Mouse (Mus musculus) liver, adult 2 months (tissue): ENCODE data around the gene Stfa3. TPM values are rescaled to one million over a fixed set of nuclear protein-coding genes. Genes with fewer than 3 reads are reported as not detected.
"Not testable (repeated sequence)": the region's sequence is repeated elsewhere in the genome, so short reads cannot be mapped to it uniquely, and the experiment has no call there.

Source experiments
- DNase-seq: peaks from one replicate; pipeline ENCODE4 v3.0.0-alpha.2; 2011; ENCODE audit warnings: low read depth, low spot score; ENCODE audit errors: extremely low read depth
- H3K27ac ChIP-seq: fragments of 200-500 bp; replicated peaks from 2 replicates; pipeline ENCODE4 v1.5.1; 2012; ENCODE audit warnings: low read depth, mild to moderate bottlenecking, control low read depth, inconsistent platforms, low read length; ENCODE audit not compliant: insufficient read depth
- H3K27me3 ChIP-seq: fragments of 200-500 bp; 2 replicates; pipeline ENCODE4 v1.6.1; 2012; ENCODE audit warnings: mild to moderate bottlenecking, moderate library complexity, low read length, inconsistent platforms; ENCODE audit not compliant: control insufficient read depth, insufficient read depth
- H3K36me3 ChIP-seq: fragments of 200-500 bp; 2 replicates; pipeline ENCODE4 v1.6.1; 2012; ENCODE audit warnings: low read length, inconsistent platforms; ENCODE audit not compliant: control insufficient read depth, insufficient read depth
- H3K4me1 ChIP-seq: fragments of 200-500 bp; 2 replicates; pipeline ENCODE4 v1.6.1; 2011; ENCODE audit warnings: low read length; ENCODE audit not compliant: control insufficient read depth, insufficient read depth
- H3K4me3 ChIP-seq: fragments of 200-500 bp; 2 replicates; pipeline ENCODE4 v1.5.1; 2011; ENCODE audit warnings: low read depth, mild to moderate bottlenecking, control low read depth, low read length, moderate library complexity; ENCODE audit not compliant: insufficient read depth
- H3K79me2 ChIP-seq: fragments of 200-500 bp; 2 replicates; pipeline ENCODE4 v1.6.1; 2012; ENCODE audit warnings: inconsistent platforms, mild to moderate bottlenecking, low read length, moderate library complexity; ENCODE audit not compliant: control insufficient read depth, insufficient read depth
- H3K9ac ChIP-seq: fragments of 200-500 bp; 2 replicates; pipeline ENCODE4 v1.6.1; 2012; ENCODE audit warnings: low read depth, mild to moderate bottlenecking, control low read depth, inconsistent platforms, low read length
- CTCF ChIP-seq: fragments of 200-500 bp; IDR thresholded peaks from 2 replicates; pipeline ENCODE4 v1.5.1; 2011; ENCODE audit warnings: low read depth, low read length, control low read depth
- POLR2A ChIP-seq: fragments of 200-500 bp; IDR thresholded peaks from 2 replicates; pipeline ENCODE4 v1.6.1; 2011; ENCODE audit warnings: low read length, control low read depth; ENCODE audit not compliant: insufficient read depth; ENCODE audit errors: extremely low read depth
- WGBS: fragments of 180-500 bp; shearing (Covaris S2); methylation state at CpG from one replicate; pipeline ENCODE4 v1.1.7; 2018; 5-methylcytosine and 5-hydroxymethylcytosine counted together
- polyA plus RNA-seq: library from polyadenylated mRNA; depleted of rRNA; stranded (reverse); fragments of >200 nt; gene quantifications from 2 replicates; pipeline ENCODE4 v1.2.3, GENCODE M21; 2012; rRNA removed
- total RNA-seq: library from RNA; depleted of rRNA; stranded (reverse); fragments of >200 nt; gene quantifications from 2 replicates; pipeline ENCODE4 v1.2.3, GENCODE M21; 2014; rRNA removed

The Stfa3 gene
- total and polyA plus RNA-seq, 2 experiments = not detected

GRCm38 (mm10) chr16:36467936-36468335 lies 12.7 kb upstream of the Stfa3 start:
- Histone ChIP-seq H3K9ac (no peak overlapping the region), H3K4me3 (no peak overlapping the region), H3K27me3 (no peaks in the 10 kb centered on the region), H3K27ac (no peak overlapping the region), H3K36me3 (no peaks in the 10 kb centered on the region), H3K4me1 (no peaks in the 10 kb centered on the region), H3K79me2 (no peaks in the 10 kb centered on the region)
- no peak for DNase-seq
- 69% methylated on average over 2 of the region's 2 CpGs for WGBS
- TF ChIP-seq CTCF = no peak
- no peak for TF ChIP-seq POLR2A

DNA sequence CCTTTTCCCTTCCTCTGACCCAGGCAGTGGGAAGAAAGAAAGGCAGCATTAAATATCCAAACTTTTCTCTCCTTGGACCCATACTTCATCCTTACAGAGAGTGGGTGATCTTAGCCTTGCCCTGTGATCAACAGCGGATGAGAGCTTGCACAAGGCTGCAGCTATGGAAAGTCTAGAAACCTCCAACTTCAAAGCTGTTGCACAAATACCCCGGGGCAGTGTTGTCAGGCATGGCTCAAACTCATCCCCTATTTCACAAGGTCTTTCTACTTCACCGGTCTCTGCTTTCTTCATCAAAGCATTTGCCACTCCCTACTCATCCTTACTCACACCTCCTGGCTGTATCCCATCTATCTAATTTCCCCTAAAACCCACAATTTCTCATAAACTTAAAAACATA lies 10.2 kb upstream of the Stfa3 start:
- no peak overlapping the region for H3K9ac ChIP-seq
- no peaks in the 10 kb centered on the region for H3K36me3 ChIP-seq
- H3K27ac ChIP-seq = no peak overlapping the region
- no peak for DNase-seq
- no peak for TF ChIP-seq POLR2A
- H3K27me3 ChIP-seq = no peaks in the 10 kb centered on the region
- H3K4me1 ChIP-seq = no peaks in the 10 kb centered on the region
- H3K4me3 ChIP-seq = no peak overlapping the region
- 85% methylated on average over 3 of the region's 3 CpGs for WGBS
- no peaks in the 10 kb centered on the region for H3K79me2 ChIP-seq

GRCm38 (mm10) chr16:36464076-36464475 lies 8.9 kb upstream of the Stfa3 start:
- no peaks in the 10 kb centered on the region for H3K79me2 ChIP-seq
- WGBS = 80% methylated on average over 4 of the region's 4 CpGs
- no peak overlapping the region for H3K4me3 ChIP-seq
- TF ChIP-seq POLR2A = no peak
- TF ChIP-seq CTCF = no peak
- no peak overlapping the region for H3K27ac ChIP-seq
- no peaks in the 10 kb centered on the region for H3K4me1 ChIP-seq
- H3K36me3 ChIP-seq = no peaks in the 10 kb centered on the region
- no peak overlapping the region for H3K9ac ChIP-seq
- DNase-seq = no peak
- H3K27me3 ChIP-seq = no peaks in the 10 kb centered on the region

DNA sequence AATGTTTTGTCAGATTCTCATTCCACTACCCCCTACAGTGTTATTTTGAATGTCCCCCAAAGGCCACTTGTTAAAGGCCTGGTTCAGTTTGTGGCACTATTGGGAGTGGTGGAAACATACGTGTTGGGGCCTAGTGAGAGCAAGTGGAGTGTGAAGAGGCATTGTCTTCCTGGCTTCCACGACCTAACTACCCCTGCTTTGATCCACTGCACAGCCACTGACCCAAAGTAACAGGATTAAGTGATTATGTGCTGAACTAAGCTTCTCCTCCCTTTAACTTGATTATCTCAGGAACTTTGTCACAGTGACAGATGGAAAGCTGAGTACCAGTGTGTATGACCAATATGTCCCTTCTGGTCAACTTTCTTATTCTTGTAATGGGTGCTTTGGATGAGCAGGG lies 5.2 kb upstream of the Stfa3 start:
- TF ChIP-seq CTCF (no peak), POLR2A (no peak)
- Histone ChIP-seq H3K36me3 (no peaks in the 10 kb centered on the region), H3K4me1 (no peaks in the 10 kb centered on the region), H3K27me3 (no peaks in the 10 kb centered on the region), H3K9ac (no peak overlapping the region), H3K27ac (no peak overlapping the region), H3K4me3 (no peak overlapping the region), H3K79me2 (no peaks in the 10 kb centered on the region)
- DNase-seq = no peak
- 59% methylated on average over 2 of the region's 2 CpGs for WGBS

DNA sequence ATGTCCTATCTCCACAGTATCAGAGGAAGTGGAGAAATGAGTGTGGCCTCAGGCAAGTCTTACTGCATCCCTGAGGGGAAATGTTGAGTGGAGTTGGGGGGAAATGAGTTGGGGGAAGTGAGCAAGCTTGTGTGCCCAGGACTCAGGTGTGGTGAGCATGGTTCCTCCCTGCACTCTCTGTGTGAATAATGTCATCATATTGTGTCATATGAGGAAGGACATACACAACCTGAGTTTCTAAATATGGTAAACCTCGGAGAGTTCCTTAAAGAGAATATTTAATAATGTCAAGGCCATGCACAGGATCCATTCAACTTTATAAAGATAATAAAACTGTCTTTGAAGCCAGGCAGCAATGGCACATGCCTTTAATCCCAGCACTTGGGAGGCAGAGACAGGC lies 34.2 kb downstream of the Stfa3 start:
- H3K79me2 ChIP-seq, H3K27me3 ChIP-seq, H3K27ac ChIP-seq, H3K9ac ChIP-seq, H3K4me3 ChIP-seq, H3K4me1 ChIP-seq, H3K36me3 ChIP-seq, DNase-seq: not testable (repeated sequence)
- WGBS = 90% methylated on average over 1 of the region's 1 CpGs

- H3K4me3 ChIP-seq = no peak within 1 kb of the TSS
- TF ChIP-seq POLR2A (no peak), CTCF (no peak)
- H3K27me3 ChIP-seq = no peaks in the 10 kb centered on the region
- H3K36me3 ChIP-seq = no peaks in the 10 kb centered on the region
- no peaks in the 10 kb centered on the region for H3K4me1 ChIP-seq
- no peaks in the 10 kb centered on the region for H3K79me2 ChIP-seq
- no peak within 1 kb of the TSS for H3K9ac ChIP-seq
- no peak for DNase-seq
- H3K27ac ChIP-seq = no peak within 1 kb of the TSS
These were observed 46.8 kb downstream of the Stfa3 start, which contains the start of gene Stfa2 for GRCm38 (mm10) chr16:36408357-36408756. TSS of gene Stfa2 (minus strand) at chr16:36408457.

Other genes starting within 250 kb of the Stfa3 start
- gene Gm5416, start 245.0 kb downstream of the Stfa3 start, total RNA-seq = not detected in 2 replicates
- not detected in 2 replicates for gene Gm5416, start 245.0 kb downstream of the Stfa3 start, polyA plus RNA-seq
- not detected in 2 replicates for gene 2010005H15Rik, start 233.9 kb downstream of the Stfa3 start, total RNA-seq
- gene 2010005H15Rik, start 233.9 kb downstream of the Stfa3 start, polyA plus RNA-seq = not detected in 2 replicates
- gene Stfa1, start 178.4 kb downstream of the Stfa3 start, total RNA-seq = not detected in 2 replicates
- not detected in 2 replicates for gene Stfa1, start 178.4 kb downstream of the Stfa3 start, polyA plus RNA-seq
- gene BC117090, start 121.1 kb downstream of the Stfa3 start, total RNA-seq = not detected in 2 replicates
- not detected in 2 replicates for gene BC117090, start 121.1 kb downstream of the Stfa3 start, polyA plus RNA-seq
- gene BC100530, start 87.6 kb downstream of the Stfa3 start, total RNA-seq = not detected in 2 replicates
- gene BC100530, start 87.6 kb downstream of the Stfa3 start, polyA plus RNA-seq = not detected in 2 replicates
- not detected in 2 replicates for gene Stfa2, start 46.9 kb downstream of the Stfa3 start, total RNA-seq
- not detected in 2 replicates for gene Stfa2, start 46.9 kb downstream of the Stfa3 start, polyA plus RNA-seq
- gene Casr, start 106.7 kb upstream of the Stfa3 start, total RNA-seq = not detected in 2 replicates
- not detected in 2 replicates for gene Casr, start 106.7 kb upstream of the Stfa3 start, polyA plus RNA-seq
- 5.2 and 5.3 TPM in 2 replicates for gene Cd86, start 210.7 kb upstream of the Stfa3 start, total RNA-seq
- gene Cd86, start 210.7 kb upstream of the Stfa3 start, polyA plus RNA-seq = 0.68 and 0.99 TPM in 2 replicates
- 0.34 and 0.37 TPM in 2 replicates for gene Ildr1, start 238.6 kb upstream of the Stfa3 start, total RNA-seq
- 0.11 and 0.15 TPM in 2 replicates for gene Ildr1, start 238.6 kb upstream of the Stfa3 start, polyA plus RNA-seq